Mouse (Mus musculus): Measurements from ENCODE around the gene Nav1. TPM values are rescaled to one million over a fixed set of nuclear protein-coding genes. Genes with fewer than 3 reads are reported as not detected.

Gene Nav1
- polyA plus RNA-seq, 1 experiment: 26.8 TPM

- Histone ChIP-seq H3K4me1 (ENCODE audit: control insufficient read depth, insufficient read depth, low read length) (no peaks in the 10 kb centered on the region), H3K4me3 (replicated peaks; ENCODE audit: insufficient read depth, low read depth, low read length) (no peak overlapping the region), H3K27ac (ENCODE audit: insufficient read depth, low read length) (no peak overlapping the region), H3K27me3 (ENCODE audit: control insufficient read depth, insufficient read depth, low read length) (no peaks in the 10 kb centered on the region)
- no peak for DNase-seq
- WGBS: 86% methylated on average over 9 of the region's 9 CpGs
- TF ChIP-seq CTCF (IDR thresholded peaks at IDR 0.05; ENCODE audit: borderline replicate concordance, insufficient read depth, low read depth, low read length) (no peak), POLR2A (IDR thresholded peaks at IDR 0.05; ENCODE audit: borderline replicate concordance, insufficient read depth, low read length) (no peak)
Observed at GRCm38 (mm10) chr1:135542080-135542479, 65.0 kb downstream of the Nav1 start.

GRCm38 (mm10) chr1:135540270-135540669 is 66.8 kb downstream of the Nav1 start:
- Histone ChIP-seq H3K27me3 (ENCODE audit: control insufficient read depth, insufficient read depth, low read length) (no peaks in the 10 kb centered on the region), H3K4me3 (replicated peaks; ENCODE audit: insufficient read depth, low read depth, low read length) (no peak overlapping the region), H3K27ac (ENCODE audit: insufficient read depth, low read length) (no peak overlapping the region), H3K4me1 (ENCODE audit: control insufficient read depth, insufficient read depth, low read length) (no peaks in the 10 kb centered on the region)
- 23% methylated on average over 4 of the region's 4 CpGs for WGBS
- peak; percentile 66 to 78 for DNase-seq
- TF ChIP-seq CTCF (IDR thresholded peaks at IDR 0.05; ENCODE audit: borderline replicate concordance, insufficient read depth, low read depth, low read length) (peak; percentile 84), POLR2A (IDR thresholded peaks at IDR 0.05; ENCODE audit: borderline replicate concordance, insufficient read depth, low read length) (no peak)

- Histone ChIP-seq H3K27ac (ENCODE audit: insufficient read depth, low read length) (no peak overlapping the region), H3K4me1 (ENCODE audit: control insufficient read depth, insufficient read depth, low read length) (no peaks in the 10 kb centered on the region), H3K27me3 (ENCODE audit: control insufficient read depth, insufficient read depth, low read length) (no peaks in the 10 kb centered on the region), H3K4me3 (replicated peaks; ENCODE audit: insufficient read depth, low read depth, low read length) (no peak overlapping the region)
- WGBS: 55% methylated on average over 12 of the region's 12 CpGs
- no peak for DNase-seq
- no peak for TF ChIP-seq POLR2A (IDR thresholded peaks at IDR 0.05; ENCODE audit: borderline replicate concordance, insufficient read depth, low read length)
- TF ChIP-seq CTCF (IDR thresholded peaks at IDR 0.05; ENCODE audit: borderline replicate concordance, insufficient read depth, low read depth, low read length): no peak
Observed at GRCm38 (mm10) chr1:135538441-135539265, 68.4 kb downstream of the Nav1 start.

GRCm38 (mm10) chr1:135536822-135537221 is 70.3 kb downstream of the Nav1 start:
- Histone ChIP-seq H3K4me1 (ENCODE audit: control insufficient read depth, insufficient read depth, low read length) (no peaks in the 10 kb centered on the region), H3K27ac (ENCODE audit: insufficient read depth, low read length) (no peak overlapping the region), H3K27me3 (ENCODE audit: control insufficient read depth, insufficient read depth, low read length) (no peaks in the 10 kb centered on the region), H3K4me3 (replicated peaks; ENCODE audit: insufficient read depth, low read depth, low read length) (no peak overlapping the region)
- DNase-seq: no peak
- WGBS: 98% methylated on average over 7 of the region's 7 CpGs
- no peak for TF ChIP-seq CTCF (IDR thresholded peaks at IDR 0.05; ENCODE audit: borderline replicate concordance, insufficient read depth, low read depth, low read length)
- TF ChIP-seq POLR2A (IDR thresholded peaks at IDR 0.05; ENCODE audit: borderline replicate concordance, insufficient read depth, low read length): no peak

GRCm38 (mm10) chr1:135536326-135536725 is 70.8 kb downstream of the Nav1 start:
- H3K4me1 ChIP-seq (ENCODE audit: control insufficient read depth, insufficient read depth, low read length): no peaks in the 10 kb centered on the region
- no peak for TF ChIP-seq POLR2A (IDR thresholded peaks at IDR 0.05; ENCODE audit: borderline replicate concordance, insufficient read depth, low read length)
- TF ChIP-seq CTCF (IDR thresholded peaks at IDR 0.05; ENCODE audit: borderline replicate concordance, insufficient read depth, low read depth, low read length): no peak
- no peak for DNase-seq
- no peaks in the 10 kb centered on the region for H3K27me3 ChIP-seq (ENCODE audit: control insufficient read depth, insufficient read depth, low read length)
- 59% methylated on average over 2 of the region's 2 CpGs for WGBS
- H3K4me3 ChIP-seq (replicated peaks; ENCODE audit: insufficient read depth, low read depth, low read length): no peak overlapping the region
- H3K27ac ChIP-seq (ENCODE audit: insufficient read depth, low read length): no peak overlapping the region

GRCm38 (mm10) chr1:135535256-135535655 is 71.8 kb downstream of the Nav1 start:
- Histone ChIP-seq H3K27ac (ENCODE audit: insufficient read depth, low read length) (no peak overlapping the region), H3K4me1 (ENCODE audit: control insufficient read depth, insufficient read depth, low read length) (no peaks in the 10 kb centered on the region), H3K27me3 (ENCODE audit: control insufficient read depth, insufficient read depth, low read length) (no peaks in the 10 kb centered on the region), H3K4me3 (replicated peaks; ENCODE audit: insufficient read depth, low read depth, low read length) (no peak overlapping the region)
- no peak for DNase-seq
- no peak for TF ChIP-seq CTCF (IDR thresholded peaks at IDR 0.05; ENCODE audit: borderline replicate concordance, insufficient read depth, low read depth, low read length)
- TF ChIP-seq POLR2A (IDR thresholded peaks at IDR 0.05; ENCODE audit: borderline replicate concordance, insufficient read depth, low read length): no peak
- WGBS: 50% methylated on average over 4 of the region's 4 CpGs

- WGBS: 56% methylated on average over 4 of the region's 4 CpGs
- Histone ChIP-seq H3K27ac (ENCODE audit: insufficient read depth, low read length) (no peak overlapping the region), H3K4me3 (replicated peaks; ENCODE audit: insufficient read depth, low read depth, low read length) (no peak overlapping the region), H3K4me1 (ENCODE audit: control insufficient read depth, insufficient read depth, low read length) (no peaks in the 10 kb centered on the region), H3K27me3 (ENCODE audit: control insufficient read depth, insufficient read depth, low read length) (no peaks in the 10 kb centered on the region)
- DNase-seq: no peak
- TF ChIP-seq POLR2A (IDR thresholded peaks at IDR 0.05; ENCODE audit: borderline replicate concordance, insufficient read depth, low read length): no peak
- no peak for TF ChIP-seq CTCF (IDR thresholded peaks at IDR 0.05; ENCODE audit: borderline replicate concordance, insufficient read depth, low read depth, low read length)
Observed at GRCm38 (mm10) chr1:135534782-135535181, 72.3 kb downstream of the Nav1 start.

- TF ChIP-seq POLR2A (IDR thresholded peaks at IDR 0.05; ENCODE audit: borderline replicate concordance, insufficient read depth, low read length) (no peak), CTCF (IDR thresholded peaks at IDR 0.05; ENCODE audit: borderline replicate concordance, insufficient read depth, low read depth, low read length) (no peak)
- WGBS: 84% methylated on average over 4 of the region's 4 CpGs
- H3K27me3 ChIP-seq (ENCODE audit: control insufficient read depth, insufficient read depth, low read length): no peaks in the 10 kb centered on the region
- H3K4me3 ChIP-seq (replicated peaks; ENCODE audit: insufficient read depth, low read depth, low read length): no peak overlapping the region
- no peak for DNase-seq
- no peaks in the 10 kb centered on the region for H3K4me1 ChIP-seq (ENCODE audit: control insufficient read depth, insufficient read depth, low read length)
- H3K27ac ChIP-seq (ENCODE audit: insufficient read depth, low read length): no peak overlapping the region
Observed at GRCm38 (mm10) chr1:135534070-135534469, 73.0 kb downstream of the Nav1 start.
